Mouse (Mus musculus) 3T3-L1 (cell line): ENCODE measurements at regions not wholly inside any gene's neighbourhood (a gene's known extent, or its start where the extent isn't known, plus 50 kb on each side); places are given as distances from the start of the nearest gene placed in this dataset.

Source experiments
- DNase-seq: peaks from one replicate; pipeline ENCODE4 v3.0.0-alpha.2; 2015; ENCODE audit warnings: low read depth, low spot score

DNA sequence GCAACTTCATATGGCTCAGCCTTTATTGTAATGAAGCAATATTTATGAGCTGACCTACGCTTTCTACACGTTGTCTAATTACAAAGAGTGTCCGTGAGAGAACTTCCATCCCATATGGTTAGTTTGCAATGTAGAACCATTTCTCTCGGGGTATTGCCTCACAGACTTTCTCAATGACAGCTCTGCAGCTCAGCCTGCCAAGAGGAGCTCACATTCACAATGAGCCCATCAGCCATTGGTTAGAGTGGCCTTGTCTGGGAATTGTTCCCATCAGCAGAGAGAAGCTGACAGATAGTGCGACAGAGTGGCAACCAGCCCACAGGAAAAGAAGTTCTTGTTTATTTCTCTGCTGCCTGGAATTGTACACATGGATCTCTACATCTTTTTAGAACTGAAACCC, 409.7 kb downstream of the Zfp704 start:
- DNase-seq: peak; percentile 47

GRCm38 (mm10) chr3:9198652-9199332, 411.1 kb downstream of the Zfp704 start:
- no peak for DNase-seq

DNA sequence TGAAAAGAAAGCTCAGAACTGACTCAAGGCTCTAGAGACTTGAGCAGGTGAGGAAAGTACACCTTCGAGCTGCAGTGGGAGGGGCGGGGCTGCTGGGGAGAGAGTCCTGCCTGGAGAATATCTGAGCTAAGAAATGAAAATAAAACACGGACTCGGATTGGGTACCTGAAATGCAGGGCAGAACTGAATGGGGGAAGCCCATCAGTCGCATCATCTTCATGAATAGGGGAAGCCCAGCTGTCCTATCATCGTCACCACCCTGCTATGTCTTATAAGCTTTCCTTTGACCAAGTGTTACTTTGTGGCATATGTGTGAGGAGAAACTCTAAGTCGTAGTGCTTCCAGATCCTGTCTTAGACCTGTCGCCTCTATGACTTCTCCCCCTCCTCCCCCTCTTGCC, 414.1 kb downstream of the Zfp704 start:
- no peak for DNase-seq

- DNase-seq: peak; percentile 67
Observed at GRCm38 (mm10) chr3:9189366-9190287, 420.3 kb downstream of the Zfp704 start.

DNA sequence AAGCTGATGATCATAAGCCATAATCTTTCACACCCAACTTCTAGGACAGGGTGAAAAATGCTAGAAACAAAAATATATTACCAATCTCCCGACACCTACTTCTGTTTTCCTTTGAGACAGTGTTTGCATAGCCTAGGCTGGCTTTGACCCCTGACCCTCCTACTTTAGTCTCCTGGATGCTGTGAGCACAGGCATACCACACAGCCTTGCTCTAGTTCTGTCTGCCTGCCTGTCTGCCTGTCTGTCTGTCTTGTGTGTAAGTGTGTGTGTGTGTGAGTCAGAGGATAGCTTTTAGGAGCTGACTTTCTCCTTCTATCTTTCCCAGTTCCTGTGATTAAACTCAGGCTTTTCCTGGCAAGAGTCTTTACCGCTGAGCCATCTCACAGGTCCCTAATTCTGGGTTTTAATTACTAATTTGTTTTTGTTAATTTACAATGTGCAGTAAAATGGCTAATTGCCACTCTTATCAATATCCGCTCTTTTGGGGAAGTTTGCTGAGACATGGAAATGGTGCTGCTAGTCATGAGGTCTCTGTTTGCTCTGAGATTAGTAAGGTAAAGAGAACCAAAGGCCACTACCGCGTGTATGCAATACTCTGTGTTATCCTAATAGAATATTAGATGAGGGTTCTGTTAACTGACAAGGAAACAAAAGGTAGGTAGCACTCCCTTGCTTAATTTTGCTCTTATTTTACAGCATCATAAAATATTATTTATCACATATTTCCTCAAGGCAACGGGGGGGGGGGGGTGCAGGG, 423.3 kb downstream of the Zfp704 start:
- no peak for DNase-seq

DNA sequence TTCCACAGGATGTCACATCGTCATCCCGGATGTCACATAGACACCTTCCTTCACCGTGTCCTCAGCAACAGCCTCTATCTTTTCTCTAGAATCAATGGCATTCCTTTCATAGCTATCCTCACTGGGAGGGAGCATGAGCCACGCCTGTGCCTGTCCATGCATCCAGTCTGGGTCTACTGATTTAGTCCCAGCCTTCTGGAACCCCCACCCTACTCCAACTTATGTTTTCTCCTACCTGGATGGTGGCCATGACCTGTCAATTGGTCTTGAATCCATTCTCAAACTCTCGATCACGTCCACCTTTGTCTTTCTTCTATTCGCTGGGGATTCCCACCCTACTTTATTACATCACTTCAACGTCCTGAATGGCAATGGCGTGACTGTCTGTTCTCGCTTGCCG, 428.3 kb downstream of the Zfp704 start:
- DNase-seq: no peak

DNA sequence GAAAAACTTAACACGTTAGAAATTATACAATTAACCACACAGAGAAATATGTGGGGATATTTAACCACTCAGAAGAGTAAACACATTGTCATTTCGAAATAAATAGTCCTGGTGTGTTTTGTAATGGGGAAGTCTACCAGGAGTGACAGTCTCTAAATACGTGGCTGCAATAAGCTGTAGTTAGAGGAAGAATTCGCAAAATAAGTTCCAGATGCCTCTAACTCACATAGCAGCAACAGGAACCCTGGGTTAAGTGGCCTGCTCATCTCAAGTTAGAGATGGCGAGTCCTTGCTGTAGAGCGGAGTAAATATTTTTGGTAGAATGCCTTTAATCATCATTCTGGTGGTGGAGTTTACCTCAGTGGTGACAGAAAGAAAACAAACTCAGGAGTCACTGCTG, 430.2 kb downstream of the Zfp704 start:
- no peak for DNase-seq

DNA sequence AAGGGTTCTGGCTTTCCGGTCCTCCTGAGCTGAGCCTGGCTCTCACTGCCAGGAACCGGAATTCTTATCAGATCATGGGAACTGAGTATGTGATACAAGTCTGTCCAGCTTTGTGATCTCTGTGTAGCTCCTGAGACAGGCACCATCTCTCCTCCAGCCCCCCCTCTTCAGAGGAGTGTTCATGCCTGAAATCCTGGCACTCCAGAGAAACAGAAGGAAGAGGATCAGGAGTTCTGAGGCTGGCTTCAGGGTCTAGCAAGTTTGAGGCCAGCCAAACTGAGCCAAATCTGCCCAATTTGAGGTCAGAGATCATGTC, 435.4 kb downstream of the Zfp704 start:
- no peak for DNase-seq

GRCm38 (mm10) chr3:9173643-9174516, 436.0 kb downstream of the Zfp704 start:
- peak; percentile 59 for DNase-seq

GRCm38 (mm10) chr3:9171970-9172369, 437.9 kb downstream of the Zfp704 start:
- no peak for DNase-seq

- no peak for DNase-seq
Observed at GRCm38 (mm10) chr3:9168955-9169354, 440.9 kb downstream of the Zfp704 start.

DNA sequence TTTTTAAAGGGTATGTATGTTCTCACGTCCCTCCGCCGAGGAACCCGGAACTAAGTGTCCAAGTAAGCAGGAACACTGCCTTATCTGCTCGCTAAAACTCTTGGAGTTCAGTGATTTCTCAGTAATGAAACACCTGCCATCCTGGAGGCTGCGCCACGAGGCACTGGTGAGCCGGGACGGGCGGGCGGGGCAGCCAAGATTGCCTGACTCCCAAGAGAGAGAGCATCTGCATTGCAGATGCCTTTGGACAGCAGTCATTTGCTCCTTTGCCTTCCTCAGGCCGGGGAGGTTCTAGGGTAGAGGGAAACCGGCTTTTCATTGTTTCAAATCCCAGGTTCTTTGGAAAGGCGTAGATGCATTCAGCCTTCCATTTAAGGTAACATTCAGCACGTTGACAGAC, 450.8 kb downstream of the Zfp704 start:
- no peak for DNase-seq

GRCm38 (mm10) chr3:9154172-9154571, 455.7 kb downstream of the Zfp704 start:
- DNase-seq: no peak

DNA sequence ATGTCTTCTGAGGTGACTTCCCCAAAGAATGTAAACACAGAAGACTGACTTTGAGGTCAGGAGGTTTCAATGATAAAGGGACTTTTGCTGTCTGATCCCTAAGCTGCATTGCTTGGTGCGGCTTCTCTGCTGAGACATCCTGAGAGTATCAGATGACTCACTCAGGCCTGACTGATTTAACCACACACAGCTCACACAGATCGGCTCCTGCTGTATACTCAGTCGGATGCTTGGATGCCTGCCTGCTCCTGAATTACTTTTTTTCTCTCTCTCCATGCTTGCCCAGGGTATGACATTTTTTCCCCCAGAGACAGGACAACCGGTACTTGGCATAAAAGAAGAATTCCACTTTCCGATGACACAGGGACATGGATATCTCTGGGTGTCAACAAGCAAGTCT, 456.2 kb downstream of the Zfp704 start:
- peak; percentile 91 for DNase-seq

- DNase-seq: peak; percentile 64
Observed at GRCm38 (mm10) chr3:9152256-9152655, 457.6 kb downstream of the Zfp704 start.

GRCm38 (mm10) chr3:9151590-9151989, 458.3 kb downstream of the Zfp704 start:
- no peak for DNase-seq

GRCm38 (mm10) chr3:9148605-9149004, 461.3 kb downstream of the Zfp704 start:
- DNase-seq: no peak

DNA sequence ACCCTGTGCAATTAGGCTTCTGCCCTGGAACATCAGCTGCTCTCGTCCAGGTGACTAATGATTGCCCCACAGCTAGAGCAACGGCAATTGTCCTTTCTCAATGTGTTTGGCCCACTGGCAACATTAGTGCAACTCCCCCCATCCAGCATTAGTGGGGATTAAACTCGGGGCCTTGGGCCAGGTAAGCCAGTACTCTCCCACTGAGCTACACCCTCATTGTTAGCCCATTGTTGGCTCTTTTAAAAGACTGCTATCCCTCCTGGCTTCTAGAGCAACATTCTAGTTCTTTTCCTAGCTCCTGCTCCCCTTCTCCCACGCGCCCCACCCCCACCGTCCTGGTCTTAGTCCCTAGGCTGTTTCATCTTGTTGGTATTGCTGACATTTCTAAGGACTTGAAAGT, 463.4 kb downstream of the Zfp704 start:
- DNase-seq: no peak

- peak; percentile 92 for DNase-seq
Observed at GRCm38 (mm10) chr3:9145612-9146011, 464.3 kb downstream of the Zfp704 start.

- no peak for DNase-seq
Observed at GRCm38 (mm10) chr3:9141836-9142235, 468.0 kb downstream of the Zfp704 start.

DNA sequence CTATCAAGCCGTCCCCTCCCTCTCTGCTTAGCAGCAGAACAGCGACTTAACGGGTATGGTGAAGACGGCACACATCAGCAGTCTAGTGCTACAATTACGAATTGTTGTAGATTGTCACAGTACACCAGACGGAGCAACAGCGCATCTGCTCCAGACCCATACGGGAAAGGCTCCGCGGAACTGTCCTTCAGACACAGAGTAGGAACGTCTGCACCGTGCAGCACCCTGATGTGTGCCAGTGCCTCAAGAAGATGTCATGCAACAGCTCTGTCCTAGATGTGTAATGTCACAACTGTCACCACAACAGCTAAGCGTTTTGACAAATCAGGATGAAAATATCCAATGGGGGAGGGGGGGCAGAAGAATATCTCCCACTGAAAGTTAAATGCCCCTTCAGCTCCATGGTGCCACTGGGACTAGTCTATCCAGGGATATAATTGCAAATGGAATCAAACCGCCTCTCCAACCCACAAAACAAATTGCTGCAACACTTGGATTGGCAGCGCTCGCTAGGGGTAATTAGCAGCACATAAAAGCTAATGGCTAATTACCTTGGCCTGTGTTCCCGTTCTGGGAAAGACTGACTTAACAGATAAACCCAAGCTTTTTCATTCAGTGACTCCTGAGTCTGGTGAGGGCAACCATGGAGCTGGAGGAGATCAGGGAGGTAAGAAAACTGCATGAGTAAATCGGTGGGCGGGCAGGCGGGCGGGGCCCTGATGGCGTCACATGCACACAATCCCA, 472.6 kb downstream of the Zfp704 start:
- DNase-seq: no peak
